Mouse (Mus musculus) NIH3T3 (cell line): ENCODE results near the gene Npb.
"Not testable (repeated sequence)": the region's sequence is repeated elsewhere in the genome, so short reads cannot be mapped to it uniquely, and the experiment has no call there.

Experiments used
- DNase-seq: peaks from one replicate; pipeline ENCODE4 v3.0.0-alpha.2; 2012; ENCODE audit warnings: low read depth

Npb gene

DNA sequence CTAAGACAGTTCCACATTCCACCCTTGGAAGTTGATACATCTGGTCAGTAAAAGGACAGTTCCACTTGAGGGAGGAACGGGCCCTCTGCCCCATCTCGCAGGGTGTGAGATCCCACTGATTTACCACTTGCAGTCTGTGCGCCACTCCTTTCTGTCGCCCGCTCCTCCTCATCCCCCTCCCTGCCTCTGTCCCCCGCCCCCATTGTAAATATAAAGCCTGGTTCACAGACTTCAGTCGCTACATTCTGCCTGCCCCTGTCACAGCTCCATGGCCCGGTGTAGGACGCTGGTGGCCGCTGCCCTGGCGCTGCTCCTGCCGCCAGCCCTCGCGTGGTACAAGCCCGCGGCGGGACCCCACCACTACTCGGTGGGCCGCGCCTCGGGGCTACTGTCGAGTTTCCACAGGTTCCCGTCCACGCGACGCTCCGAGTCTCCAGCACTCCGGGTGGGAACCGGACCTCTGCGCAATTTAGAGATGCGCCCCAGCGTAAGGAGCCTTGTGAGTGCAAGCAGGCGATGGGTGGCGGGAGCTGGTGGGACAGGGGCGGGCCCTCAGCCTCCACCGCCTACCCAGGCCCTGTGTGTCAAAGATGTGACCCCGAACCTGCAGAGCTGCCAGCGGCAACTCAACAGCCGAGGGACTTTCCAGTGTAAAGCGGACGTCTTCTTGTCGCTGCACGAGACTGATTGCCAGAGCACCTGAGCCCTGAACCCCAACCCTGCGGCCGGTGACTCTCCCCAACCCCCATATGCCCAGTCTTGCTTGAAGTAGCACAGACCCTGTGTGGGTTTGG lies at the start of gene Npb:
Gene Npb, plus strand, starts transcription at position 237 of the 794 bp plus-strand sequence.
- no peak for DNase-seq

DNA sequence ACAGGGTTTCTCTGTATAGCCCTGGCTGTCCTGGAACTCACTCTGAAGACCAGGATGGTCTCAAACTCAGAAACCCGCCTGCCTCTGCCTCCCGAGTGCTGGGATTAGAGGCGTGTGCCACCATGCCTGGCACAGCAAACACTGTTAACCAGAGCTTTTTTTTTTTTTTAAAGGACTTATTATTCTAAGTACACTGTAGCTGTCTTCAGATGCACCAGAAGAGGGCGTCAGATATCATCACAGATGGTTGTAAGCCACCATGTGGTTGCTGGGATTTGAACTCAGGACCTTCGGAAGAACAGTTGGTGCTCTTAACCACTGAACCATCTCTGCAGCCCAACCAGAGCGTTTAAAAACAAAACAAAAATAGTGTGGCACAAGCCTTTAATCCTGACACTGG lies 49.4 kb upstream of the Npb start:
- not testable (repeated sequence) for DNase-seq

DNA sequence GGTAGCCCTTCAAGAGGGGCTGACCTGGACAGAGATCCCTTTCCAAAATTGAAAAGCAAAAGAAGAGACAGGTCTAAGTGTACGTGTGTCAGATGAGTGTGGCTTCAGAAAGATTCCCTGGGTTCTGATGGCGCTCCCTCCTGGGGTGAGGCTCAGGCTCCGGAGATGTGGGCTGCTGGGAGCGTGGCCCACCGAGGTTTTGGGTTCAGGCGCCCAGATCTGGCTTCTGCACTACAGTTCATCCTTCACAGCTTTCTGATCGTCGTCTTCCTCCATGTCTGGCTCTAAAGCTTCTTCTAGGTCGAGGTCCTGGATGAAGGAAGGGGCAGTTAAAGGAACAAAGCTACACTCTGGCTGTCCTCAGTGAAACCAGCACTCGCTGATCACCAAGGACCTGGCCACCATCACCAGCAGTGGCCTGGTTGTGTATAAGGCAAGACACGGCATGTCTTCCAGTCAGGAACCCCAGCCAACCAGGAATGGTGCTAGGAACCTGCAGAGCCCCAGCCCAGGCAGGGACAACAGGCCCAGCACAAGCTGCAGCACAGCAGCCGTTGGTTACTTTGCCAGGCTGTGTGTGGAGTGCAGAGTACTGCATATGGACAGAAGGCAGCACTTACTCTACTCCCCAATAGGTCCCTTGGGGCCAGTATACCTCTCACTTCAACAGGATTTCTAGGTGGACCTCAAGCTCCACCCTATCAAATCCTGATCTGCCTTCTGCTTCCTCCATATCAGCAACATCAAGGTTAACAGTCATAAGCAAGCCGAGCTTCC lies 47.1 kb upstream of the Npb start:
- no peak for DNase-seq

DNA sequence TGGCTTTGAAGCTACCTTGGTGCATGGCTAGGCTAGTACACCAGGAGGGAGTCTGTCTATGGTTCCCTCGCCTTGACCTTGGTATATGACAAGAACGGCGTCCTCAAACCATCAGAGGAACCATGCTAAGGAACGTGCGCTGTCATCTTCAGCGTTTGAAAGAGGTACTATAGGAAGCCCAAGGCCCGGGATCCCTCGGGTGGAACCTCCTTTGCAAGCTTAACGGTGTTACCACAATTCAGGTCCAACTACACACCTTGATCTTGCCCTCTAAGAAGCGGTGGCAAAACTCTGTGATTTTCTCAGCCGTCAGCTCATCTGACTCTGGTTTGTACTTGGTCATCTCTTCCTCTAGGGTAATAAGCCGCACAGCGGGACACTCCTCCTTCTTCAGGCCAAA lies 45.3 kb upstream of the Npb start:
- no peak for DNase-seq

DNA sequence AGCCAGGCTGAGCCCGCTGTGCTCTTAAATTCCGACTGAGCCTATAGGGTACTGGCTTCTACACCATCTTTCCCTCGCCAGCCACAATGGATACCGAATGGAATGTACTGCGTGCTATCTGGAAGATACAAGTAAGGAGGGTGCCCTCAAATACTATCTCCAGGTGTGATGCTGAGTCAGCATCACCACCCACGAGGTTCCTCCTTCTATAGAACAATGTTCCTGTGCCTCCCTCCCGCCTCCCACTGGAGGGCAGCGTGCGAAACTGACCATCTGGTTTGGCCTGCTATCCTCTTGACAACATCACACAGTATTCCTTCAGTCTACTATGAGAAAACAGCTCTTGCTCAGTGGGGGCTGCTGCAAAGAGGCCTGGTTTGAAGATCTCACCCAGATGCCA lies 43.2 kb upstream of the Npb start:
- DNase-seq = peak; percentile 44

DNA sequence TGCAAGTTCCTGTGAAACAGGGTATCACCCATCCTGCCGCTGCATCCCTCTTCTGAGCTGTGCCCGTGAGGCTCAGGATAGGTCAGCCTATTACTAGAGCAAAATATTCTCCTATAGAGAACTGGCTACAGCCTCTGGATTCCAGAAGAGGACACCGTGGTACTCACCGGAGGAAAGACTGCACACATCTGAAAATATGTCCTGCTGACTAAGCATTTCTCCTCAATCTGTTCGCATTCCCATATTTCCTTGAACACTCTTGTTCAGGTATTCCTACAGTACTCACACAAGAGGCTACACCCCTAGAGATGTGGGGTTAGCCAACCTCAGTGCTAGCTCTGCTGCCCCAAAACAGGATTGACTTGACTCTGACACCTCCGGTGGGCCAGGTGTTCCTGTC lies 40.0 kb upstream of the Npb start:
- DNase-seq = no peak

DNA sequence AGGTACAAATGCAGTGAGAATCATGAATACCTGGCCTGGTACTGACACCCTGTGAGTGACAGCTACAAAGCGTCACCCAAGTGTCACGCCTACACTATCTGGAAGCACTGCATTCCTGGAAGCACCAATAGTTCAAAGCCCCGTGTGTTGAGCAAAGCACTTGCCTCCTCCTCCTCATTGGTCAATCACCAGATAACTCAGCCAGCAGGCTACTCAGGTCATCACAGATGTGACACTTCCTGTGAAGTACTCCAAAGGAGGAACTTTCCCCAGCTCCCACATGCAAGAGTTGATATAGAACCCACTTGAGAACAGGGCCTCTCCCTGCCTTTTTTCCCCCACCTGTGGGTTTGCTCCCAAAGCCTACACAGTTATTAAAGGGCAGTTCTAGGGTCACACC lies 37.2 kb upstream of the Npb start:
- no peak for DNase-seq

DNA sequence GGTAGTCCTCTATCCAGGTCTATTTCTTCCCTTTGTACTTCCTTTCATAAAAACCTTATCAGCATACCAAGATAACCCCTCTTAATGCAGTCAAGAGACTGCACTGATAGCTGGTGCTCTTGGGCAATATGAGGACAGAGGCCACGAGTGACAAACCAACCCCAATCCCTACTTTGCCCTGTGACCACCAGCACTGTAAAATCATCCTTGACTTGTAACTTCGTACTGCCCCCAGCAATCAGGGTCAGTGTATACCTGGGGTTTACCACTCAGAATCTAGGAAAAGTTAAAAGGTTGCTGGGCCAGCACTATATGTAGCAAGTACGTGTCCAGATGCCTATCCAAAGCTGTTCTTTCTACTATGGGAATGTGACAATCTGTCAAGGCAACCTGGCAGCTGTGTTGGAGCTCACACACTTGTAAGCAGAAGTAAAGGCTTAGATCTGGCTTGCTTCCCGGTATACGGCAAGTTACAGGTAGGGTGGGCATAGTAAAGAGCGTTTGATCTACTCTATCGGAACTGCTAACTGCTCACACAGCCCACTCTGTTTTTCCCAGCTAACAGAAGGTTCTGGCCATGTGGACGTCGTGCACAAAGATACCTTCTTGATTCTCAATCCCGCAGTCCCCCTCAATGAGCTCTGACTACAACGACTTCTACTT lies 36.4 kb upstream of the Npb start:
- no peak for DNase-seq

DNA sequence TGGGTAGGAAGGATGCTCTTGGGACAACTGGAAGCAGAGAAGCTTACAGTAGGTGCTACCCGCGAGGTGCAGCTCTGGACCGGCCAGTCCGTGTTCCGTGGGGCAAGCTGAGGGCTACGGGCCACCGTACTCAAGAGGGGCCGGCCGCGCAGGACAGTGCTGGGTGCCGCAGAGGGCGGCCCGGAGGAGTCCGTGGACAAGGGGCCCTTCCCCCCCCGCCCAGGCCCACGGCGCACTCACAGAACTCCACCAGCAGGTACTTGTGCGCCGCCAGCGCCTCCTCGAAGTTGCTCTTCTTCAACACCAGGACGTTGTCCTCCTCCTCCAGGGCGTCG lies 35.9 kb upstream of the Npb start:
- no peak for DNase-seq

DNA sequence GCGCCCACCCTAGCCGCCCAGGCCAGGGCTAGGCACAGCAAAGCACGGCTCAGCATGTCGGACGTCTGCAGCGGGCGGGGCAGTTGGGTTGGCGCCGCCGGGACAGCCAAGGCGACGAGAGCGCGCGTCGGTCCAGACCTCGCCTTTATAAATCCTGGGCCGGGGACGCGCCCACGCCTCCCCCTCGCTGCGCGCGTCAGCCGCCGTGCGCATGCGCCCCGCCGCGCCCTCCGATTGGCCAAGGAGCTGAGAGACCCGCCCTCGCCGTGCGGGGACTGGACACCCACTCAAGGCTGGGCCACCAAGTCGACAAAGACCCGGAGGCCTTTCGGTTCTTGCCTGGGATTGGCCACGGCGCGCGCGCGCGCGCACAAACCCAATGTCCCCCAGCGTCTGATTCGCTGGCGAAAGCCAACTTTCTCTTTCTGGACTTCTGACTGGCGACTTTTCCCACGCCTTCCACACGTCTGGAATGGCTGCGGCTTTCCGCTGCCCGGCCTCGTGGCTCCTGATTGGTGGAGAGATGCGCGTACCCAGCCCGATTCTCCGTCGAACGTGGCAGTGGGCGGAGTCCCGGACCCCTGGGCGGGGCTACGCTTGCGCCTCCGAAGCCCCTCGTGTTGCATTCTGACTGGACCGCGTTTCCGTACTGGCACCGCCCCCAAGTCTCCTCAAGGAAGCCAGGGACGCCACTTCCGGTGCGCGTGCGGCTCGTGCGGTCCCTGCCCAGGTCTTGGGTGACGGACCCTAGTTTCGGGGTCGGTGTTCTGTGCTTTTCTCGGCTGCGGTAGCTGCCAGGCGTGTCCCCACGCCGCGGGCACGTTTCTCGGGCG lies 35.3 kb upstream of the Npb start, which contains the start of gene P4hb:
Gene P4hb, minus strand, starts transcription at position 502 of the 833 bp plus-strand sequence.
- DNase-seq = peak; percentile 100

DNA sequence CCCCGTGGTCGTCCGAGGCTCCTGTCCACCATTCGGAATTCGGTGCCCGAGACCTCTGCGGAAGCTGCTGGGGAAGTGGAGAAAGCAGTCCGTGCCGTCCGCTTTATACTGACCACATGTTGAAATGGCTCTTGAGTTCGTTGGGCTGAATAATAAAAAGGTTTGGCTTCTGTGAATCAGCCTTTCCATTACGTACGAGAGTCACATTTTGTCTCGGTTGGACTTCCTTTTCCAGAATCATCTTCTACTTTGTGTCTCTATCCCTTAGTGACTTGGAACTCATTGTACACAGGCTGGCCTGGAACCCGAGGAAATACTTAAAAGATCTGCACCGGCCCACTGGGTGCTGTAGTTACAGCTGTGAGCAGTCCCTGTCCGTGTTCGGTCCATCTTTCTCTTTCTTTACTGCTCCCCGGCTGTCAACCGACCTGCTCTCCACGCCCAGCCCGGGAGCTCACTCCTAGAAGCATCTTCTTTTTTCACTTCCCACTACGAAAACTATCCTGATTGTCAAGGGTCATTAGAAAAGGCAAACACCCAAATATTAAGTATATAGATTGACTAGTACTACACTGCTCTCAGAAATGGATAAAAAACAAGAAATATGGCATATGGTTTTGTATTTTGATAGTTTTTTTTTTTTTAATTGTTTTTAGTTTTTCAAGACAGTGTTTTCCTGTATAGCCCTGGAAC lies 34.5 kb upstream of the Npb start:
- DNase-seq = no peak

DNA sequence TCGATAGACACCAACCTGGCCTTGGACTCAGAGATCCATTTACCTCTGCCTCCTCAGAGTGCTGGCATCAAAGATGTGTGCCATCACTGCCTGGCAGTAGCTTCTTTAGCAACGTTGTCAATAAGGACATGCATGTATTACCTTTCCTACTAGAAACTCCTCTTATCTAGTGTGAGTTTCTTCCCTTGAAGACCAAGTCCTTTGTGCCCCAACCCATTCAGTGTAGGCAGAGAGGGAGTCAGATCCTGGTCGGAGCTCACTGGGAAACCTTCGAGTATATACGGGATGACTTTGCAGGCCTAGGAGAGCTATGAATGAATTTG lies 34.0 kb upstream of the Npb start:
- DNase-seq = no peak

DNA sequence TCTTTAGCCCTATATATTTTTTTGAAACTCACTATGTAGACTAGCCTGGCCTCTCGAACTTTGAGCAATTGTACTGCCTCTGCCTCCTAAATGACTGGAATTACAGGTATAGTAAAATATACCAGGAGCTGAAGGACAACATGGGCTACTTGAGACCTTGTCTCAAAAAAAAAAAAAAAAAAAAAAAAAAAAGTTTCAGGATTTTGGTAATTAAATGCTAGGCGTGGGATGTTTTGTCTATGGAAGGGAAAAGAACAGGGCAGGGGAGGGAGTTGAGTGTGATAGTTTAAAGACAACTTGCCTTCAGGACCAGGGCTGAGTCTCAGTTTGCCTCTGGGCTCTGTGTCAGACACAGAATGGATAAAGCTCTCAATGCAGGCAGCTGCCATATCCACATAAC lies 33.2 kb upstream of the Npb start:
- no peak for DNase-seq

DNA sequence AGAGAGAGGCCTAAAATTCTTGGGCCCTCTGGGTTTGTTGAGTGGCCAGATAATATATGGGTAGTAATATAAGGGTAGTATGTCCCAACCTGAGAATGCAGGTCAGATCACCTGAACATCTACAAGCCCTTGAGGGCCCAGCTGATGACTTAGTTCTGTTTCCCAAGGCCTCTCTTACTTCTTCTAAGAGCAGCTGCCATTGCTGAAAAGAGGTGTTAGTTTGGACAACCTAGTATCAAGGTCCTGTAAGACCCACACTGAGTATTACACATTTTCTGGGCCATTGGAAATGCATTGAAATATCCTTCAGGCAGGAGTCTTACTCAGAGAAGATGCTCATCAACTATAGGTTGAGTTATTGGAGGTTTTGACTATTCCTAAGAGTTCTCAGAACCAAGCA lies 32.3 kb upstream of the Npb start:
- no peak for DNase-seq

DNA sequence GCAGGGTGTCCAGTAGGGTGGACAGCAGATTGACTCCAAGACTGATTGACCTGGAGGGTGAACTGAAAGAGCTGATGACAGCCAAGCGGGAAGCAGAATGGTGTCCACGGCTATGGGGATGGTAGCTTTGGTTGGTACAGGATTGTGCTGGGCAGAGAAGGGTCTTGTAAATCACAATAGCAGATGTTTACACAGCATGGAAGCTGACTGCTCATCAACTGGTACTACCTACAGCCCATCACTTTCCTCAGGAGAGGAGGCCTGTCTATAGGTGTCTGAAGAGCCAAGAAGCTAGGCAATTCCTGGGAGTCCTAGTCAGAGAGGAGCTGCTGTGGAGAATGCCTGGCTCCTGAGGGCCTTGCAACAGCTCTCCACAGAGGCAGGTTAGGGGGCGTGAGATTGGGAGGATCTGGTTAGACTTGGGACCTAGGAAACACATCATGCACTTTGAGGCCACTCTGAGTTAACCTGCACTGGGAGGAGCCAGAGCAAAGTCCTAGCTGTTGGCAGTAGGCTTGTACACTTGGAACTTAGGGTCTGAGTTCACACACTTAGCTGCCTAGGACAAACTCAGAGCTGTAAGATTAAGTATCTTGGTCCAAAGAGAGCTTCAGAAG lies 31.8 kb upstream of the Npb start:
- DNase-seq = no peak

DNA sequence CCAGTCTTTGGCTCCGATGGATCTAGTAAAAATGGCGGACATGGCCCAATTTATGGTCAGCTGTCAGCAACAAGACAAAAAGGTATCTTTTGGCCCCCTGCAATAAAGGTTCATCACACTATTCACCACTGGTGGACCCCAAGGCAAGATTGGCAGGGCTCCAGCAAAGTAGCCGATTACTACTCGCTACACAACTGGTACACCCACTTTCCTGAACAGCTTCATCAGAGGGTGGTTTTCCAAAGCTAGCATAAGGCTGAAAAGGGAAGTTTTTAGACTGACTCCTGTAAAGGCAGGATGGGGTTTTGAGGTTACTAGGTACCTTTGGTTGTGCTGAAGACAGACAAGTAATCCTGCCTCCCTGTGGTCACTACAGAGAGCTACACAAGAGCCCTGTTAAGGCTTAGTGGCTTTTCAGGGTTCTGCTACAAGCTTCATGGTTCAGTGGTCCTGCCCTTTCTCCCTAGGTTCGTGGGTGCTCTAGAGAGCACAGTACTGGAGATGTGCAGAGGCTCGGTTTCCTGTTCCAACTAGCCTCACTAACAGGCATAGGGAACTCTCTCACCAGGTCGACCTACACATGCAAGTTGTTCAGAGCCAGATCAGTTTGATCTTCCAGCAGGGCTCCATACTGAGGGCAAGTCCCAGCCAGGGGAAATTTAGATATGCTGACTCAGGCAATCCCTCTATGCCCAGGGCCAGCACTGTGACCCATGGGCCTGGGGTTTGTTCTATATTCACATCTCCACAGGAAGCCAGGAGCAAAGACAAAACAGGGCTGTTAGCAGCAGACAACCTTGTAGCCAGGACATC lies 30.9 kb upstream of the Npb start:
- DNase-seq = peak; percentile 57

DNA sequence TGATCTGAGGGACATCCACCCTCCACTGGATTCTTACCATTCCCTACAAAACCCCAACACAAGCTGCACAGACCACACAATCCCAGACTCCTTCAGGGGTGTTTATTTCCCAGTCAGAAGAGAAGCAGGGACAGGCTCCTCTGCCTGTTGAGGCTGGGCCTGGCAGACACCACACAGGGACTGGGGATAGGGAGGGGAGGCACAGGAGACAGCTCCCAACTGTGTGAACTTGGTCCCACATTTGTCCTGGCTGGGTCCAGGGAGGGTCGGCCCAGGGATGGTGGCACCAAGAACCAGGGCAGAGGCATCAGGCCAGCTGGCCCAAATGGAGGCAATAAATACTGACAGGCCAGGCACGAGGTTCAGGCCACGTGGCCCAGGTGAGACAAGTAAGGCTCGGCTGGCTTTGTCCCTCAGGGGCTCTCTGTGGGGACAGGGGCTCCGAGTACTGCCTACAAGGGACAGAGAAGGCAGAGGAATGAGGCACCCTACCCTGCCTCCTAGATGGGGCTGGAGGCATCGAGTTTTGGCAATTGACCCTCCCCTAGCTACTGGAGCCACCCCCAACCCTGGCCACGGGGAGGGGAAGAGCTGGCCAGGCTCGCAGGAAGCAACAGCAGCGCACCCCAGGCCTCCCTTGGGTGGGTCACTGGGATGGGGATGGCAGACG lies 30.1 kb upstream of the Npb start:
- no peak for DNase-seq

DNA sequence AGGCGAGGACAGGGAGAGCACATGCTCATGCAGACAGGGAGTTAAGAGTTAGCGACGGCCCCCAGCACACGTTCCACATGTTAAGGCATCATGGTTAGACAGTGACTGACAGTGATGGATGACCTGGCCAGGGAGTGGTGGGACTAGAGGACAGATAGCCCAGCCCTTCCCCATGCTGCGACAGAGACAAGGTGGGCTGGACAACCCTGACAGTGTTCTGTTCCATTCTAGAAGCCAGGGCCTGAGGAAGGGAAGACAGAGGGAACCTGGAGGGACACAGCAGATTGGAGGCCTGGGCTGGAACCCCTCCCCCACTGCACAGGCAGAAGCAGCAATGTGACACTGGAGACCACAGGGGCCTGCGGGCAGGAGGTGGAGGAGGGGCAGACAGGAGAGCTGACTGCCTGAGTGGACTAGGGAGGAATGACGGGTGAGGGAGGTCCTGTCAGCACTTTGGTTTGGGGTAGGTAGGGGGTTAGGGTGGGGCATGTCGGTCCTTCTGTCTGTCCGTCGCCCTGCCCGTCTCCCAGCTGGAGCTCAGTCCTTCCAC lies 29.5 kb upstream of the Npb start:
- DNase-seq = no peak

DNA sequence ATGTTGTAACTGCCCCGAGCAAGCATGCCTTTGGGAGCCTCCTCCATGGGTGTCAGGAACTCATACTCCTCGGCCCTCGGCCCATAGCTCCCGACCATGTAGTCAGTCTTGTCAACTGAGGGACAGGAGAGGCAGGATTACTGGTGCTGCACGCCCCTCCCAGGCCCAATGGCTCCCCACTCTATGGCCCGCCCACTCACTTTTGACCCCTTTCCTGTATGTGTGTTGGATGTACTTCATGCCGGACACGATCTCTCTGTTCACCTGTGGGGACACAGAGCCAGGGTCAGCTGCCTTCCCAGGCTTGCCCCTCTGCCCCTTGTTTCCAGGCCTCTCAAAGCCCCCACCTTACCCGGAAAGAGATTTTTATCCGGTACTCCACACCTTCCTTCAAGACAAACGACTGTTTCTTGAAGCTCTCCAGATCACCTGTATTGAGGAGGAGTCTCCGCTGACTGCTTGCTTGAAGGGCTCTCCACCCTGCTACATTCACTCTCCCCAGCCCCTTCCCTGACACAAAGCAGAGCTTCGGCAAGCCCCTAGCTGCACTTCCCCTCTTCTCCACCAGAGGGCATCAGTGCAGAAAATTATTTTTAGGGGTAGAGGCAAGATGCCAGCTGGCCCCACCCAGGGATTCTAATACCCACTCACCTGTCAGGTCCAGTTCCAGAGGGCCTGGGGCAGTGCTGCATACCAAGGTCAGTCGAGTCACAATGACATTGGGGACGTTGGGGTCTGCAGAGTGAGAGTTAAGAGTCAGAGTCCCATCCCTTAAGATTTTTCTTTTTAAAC lies 28.8 kb upstream of the Npb start:
- DNase-seq = peak; percentile 86
